Mouse (Mus musculus) large intestine, adult 2 months (tissue): Measurements from ENCODE around the gene Arl4a. TPM values are rescaled to one million over a fixed set of nuclear protein-coding genes. Genes with fewer than 3 reads are reported as not detected.

Experiments
- DNase-seq: peaks from one replicate; pipeline ENCODE4 v3.0.0-alpha.2; 2012; ENCODE audit warnings: low read depth, low spot score
- WGBS: fragments of 180-500 bp; shearing (Covaris S2); methylation state at CpG from one replicate; pipeline ENCODE4 v1.1.7; 2018; 5-methylcytosine and 5-hydroxymethylcytosine counted together
- polyA plus RNA-seq: library from polyadenylated mRNA; depleted of rRNA; stranded (reverse); fragments of >200 nt; gene quantifications from 2 replicates; pipeline ENCODE4 v1.2.3, GENCODE M21; 2012; rRNA removed

The Arl4a gene
- polyA plus RNA-seq = 9.2 and 13.4 TPM in 2 replicates

DNA sequence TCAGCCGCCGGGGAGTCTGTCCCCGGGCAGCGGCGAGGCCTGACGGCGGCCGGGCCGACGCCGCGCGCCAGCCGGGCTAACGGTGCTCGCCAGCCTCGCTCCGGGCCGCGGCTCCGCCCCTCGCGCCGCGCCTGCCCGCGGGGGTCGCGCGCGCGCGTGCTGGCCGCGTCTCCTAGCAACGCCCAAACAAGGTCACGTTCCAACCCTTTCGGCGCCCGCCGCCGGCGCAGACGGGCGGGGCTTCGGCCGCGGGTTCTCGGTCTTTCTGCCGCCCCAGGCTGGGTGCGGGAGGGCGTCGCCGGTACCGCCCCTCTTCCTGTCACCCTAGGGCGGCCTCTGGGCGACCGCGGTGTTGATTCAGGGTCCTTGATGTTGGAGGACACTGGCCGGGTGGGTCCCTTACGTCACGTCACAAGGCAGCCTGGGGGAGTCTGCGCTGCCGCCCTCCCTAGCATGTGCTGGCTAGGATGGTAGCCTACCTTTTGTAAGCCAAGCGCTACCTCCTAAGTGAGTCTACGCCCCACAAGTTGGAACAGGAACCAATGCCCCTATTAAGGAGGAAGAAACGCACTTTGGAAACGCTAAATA is at the start of gene Arl4a:
Arl4a (minus strand) TSS at position 150 of the 588 bp plus-strand sequence.
- WGBS = under 1% methylated on average over 68 of the region's 68 CpGs

DNA sequence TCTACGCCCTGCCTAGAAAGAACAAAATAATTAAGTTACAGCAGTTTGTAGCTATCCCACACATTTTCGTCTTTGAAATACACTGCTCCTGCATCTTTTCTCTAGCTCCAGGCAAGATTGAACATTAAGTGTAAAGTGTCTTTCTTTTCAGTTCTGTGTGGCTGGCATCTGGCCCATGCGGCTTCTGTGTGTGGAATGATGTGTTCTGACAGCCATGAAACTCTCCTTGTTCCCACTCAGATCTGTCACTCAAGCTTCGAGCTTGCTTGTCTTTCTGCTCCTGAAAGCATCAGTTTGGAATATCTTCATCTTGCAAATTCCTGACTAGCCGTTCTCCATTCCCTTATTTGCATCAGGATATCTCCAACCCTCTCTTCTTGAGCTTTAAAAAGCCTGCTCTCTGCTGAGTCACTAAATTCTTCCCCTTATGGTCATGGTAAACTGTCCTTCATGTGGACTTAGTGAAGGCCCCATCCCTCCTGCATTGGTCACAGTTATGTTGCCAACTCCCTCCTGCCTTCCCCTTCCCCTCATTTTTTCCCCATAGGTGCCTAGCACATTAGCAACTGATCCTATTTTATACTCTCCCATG is 48.0 kb upstream of the Arl4a start:
- DNase-seq = no peak
- WGBS = 88% methylated on average over 5 of the region's 5 CpGs

More for the DNA sequence above, at the start of gene Arl4a:
- DNase-seq = no peak

- peak; percentile 38 for DNase-seq
Observed at GRCm38 (mm10) chr12:40082453-40083238, 44.8 kb upstream of the Arl4a start.

DNA sequence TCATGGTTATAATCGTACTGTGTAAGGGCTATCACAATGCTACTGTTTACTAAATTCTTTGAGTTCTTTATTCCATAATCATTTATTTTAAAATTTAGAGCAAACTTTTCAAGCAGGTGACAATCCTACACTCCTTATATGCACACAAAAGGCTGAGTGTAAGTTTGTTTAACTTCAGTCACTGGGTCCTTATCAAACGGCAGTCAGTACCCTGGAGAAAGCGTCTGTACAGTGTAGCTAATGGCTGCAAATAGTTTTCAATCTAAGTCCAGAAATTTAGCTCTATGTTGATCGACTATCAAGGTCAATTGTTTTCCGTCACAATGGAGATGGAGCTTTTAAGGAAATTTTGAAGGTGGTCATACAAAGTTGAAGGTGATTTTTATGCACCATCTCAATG is 44.2 kb upstream of the Arl4a start:
- 73% methylated on average over 5 of the region's 5 CpGs for WGBS
- DNase-seq = no peak

More at GRCm38 (mm10) chr12:40082453-40083238, 44.8 kb upstream of the Arl4a start:
- WGBS = 49% methylated on average over 5 of the region's 6 CpGs

DNA sequence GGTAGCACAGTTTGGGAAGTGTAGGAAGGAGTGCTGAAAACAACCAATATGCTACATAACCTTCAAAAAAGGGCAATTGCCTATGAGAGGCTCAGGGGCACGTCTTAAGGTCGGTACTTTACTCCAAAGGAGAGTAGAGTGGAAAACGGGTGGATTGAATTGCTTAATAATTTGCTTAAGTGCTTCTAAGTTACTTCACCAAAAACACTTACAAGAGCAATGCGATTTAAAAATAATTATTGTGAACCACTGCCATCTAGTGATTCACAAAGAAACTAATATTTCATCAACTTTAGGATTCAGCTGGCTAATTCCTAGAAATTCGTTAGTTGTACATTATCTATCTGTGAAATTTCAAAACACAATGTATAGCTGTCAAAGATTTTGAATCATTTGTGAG is 35.8 kb upstream of the Arl4a start:
- no peak for DNase-seq

GRCm38 (mm10) chr12:40047024-40047423 is 9.2 kb upstream of the Arl4a start:
- WGBS = 65% methylated on average over 1 of the region's 1 CpGs
- no peak for DNase-seq

More for the DNA sequence above, 35.8 kb upstream of the Arl4a start:
- WGBS = 51% methylated on average over 5 of the region's 5 CpGs

DNA sequence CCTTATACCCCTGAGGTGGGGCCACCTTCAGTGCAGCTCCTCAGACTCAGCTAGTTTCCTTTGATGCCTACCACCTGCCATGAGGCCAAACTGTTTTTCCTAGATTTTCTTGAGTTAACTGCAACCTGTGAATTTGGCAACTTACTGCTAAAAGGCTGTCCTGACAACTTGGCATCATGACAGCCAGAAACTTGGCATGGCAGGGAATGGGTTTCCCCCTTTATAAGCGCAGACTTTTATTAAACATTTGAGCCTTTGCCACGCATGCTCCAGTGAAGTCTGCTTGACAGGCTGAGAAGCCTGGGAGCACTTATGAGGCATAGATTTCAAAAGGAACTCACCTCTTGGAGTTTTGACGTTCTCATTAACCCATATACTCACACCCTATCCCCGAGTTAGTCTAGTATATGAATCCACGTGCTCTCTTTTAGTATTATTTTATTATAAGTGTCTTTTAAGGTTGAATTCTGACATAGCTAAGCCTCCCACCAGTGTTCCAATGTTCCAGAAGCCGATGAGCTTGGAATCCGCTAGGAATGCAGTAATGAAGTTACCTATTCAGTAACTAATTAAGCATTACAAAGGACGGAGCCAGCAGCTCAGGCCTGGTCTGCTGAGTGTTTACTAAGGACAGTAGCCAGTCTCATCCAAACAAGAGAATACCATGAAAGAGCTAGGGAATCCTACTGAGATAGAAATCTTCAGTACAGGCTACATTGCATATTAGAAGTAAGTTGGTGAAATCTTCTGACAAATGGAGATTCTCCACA is 6.2 kb upstream of the Arl4a start:
- no peak for DNase-seq
- WGBS = 85% methylated on average over 8 of the region's 8 CpGs

DNA sequence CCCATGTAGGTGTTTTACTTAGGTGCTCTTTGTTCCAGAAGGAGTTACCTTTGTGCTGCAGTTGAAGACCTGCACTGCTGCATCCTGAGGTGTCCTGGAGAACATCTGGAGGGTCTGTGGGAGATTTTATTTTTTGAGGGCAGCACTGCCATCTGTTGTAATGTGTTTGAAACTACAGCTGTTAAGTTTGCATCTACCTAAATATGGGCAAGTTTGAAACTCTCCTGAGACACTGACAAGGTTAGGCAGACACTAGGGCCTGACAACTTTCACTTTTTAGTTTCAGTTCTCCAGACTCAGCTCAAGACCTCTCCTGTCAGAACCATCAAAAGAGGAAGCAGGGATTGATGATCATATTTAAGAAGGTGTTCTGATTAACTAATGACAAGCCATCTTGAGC is 2.2 kb upstream of the Arl4a start:
- no peak for DNase-seq

DNA sequence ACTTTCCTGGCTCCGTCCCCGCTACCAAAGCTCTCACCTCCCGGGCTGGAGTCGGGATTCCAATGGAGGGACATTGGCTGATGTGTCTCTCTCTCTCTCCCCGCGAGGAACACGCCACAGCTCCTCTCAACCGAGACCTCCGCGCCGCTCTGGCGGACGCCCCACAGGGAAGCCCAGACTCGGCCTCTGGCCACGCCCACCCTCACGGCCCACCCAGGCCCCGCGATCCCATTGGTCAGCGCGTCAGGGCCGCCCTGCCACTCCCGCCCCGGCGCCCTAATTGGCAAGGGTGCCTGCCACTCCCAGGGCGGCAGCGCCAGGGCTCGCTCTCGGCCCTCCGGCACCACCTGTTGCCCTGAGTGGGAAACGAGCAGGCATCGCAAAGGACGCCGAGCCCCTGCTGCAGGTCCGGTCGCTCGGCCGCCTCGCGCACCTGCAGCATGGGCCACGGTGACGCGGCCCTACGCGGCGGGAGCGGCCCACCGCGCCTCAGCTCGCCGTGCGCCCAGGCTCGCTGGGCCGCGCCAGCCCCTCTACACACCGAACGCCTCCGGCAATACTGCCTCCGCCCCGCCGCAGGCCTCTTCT is 505 bp downstream of the Arl4a start:
- peak; percentile 90 for DNase-seq
- under 1% methylated on average over 59 of the region's 60 CpGs for WGBS

DNA sequence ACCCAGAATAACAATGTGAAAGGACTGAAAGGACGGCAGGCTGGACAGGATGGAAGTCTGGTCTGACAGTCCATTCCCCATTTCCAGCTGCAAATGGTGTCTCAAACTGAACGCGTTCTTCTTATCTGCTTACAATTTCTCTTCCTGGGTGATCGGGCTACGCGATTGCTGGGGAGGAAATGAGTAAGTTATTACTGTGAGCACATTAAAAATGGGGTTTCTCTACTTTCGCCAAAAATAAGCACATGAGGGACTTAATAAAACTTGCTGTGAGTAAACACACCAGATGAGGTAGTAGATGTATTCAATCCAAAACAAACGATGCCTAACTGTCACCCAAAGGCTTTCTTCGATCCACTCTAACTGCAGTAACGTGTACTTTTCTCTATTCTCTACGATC is 1.2 kb downstream of the Arl4a start:
- WGBS = under 1% methylated on average over 11 of the region's 11 CpGs
- DNase-seq = no peak

DNA sequence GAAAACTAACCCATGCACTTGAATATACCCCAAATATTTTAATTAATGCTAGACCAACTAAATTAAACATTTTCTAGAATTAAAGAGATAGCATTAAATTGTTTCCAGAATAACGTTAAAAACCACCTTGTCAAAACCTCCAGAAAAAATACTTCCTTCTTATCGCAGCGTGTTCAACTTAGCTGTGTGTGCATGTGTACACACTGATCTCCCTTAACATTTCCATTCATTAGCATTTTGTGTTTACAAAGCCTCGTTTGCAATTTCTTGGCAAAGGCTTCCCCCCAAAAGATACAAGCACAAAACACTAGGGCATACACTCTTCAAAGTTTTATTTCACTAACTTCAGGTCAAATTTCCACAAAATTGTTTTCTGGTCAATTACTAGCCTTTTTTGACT is 2.3 kb downstream of the Arl4a start:
- WGBS = 28% methylated on average over 4 of the region's 4 CpGs
- no peak for DNase-seq

- DNase-seq = no peak
- 69% methylated on average over 4 of the region's 4 CpGs for WGBS
Observed at GRCm38 (mm10) chr12:40029201-40029600, 8.6 kb downstream of the Arl4a start.

- 53% methylated on average over 3 of the region's 3 CpGs for WGBS
- DNase-seq = no peak
Observed at GRCm38 (mm10) chr12:40027846-40028245, 10.0 kb downstream of the Arl4a start.

DNA sequence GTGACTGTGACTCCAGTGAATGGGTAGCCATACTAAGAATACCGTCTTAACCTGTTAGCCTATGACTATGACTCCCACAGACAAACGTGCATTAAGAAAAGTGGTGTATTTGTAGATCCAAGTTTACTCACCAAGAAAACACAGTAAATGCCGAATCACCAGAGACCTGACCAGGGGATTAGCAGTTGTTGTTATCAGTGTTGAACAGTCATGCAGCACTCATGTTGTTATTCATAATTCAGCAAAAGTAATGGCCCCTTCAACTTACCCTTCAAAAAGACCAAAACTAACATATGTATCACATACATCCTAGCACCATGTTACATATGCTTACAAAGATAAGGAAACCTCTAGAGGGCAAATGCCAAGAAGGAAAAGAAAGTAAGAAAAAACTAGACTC is 10.4 kb downstream of the Arl4a start:
- 65% methylated on average over 3 of the region's 3 CpGs for WGBS
- DNase-seq = no peak

- no peak for DNase-seq
- WGBS = 44% methylated on average over 2 of the region's 2 CpGs
Observed at GRCm38 (mm10) chr12:40023918-40024317, 13.9 kb downstream of the Arl4a start.

GRCm38 (mm10) chr12:40023014-40023642 is 14.7 kb downstream of the Arl4a start:
- 39% methylated on average over 3 of the region's 3 CpGs for WGBS
- DNase-seq = no peak

DNA sequence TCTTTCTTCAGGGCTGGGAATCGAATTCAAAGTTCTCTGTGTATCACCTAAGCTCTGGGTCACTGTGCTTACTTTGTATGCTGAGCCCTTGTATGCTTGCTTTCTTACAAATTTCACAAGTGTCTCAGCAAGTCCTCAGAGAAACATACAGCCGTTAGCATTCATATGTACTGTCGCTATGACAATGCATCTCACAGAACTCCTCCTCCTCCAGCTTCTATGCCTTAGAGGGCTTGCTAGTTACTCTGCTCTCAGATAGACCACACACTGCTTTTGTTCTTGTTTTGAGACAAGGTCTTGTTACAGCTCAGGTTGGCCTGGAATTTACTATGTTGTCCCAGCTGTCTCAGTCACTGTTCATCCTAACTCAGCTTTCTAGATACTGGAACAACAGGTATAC is 15.5 kb downstream of the Arl4a start:
- 89% methylated on average over 3 of the region's 3 CpGs for WGBS
- DNase-seq = no peak

GRCm38 (mm10) chr12:40017955-40018505 is 19.8 kb downstream of the Arl4a start:
- DNase-seq = no peak

More at GRCm38 (mm10) chr12:40017955-40018505, 19.8 kb downstream of the Arl4a start:
- 30% methylated on average over 6 of the region's 6 CpGs for WGBS
